Mouse (Mus musculus) embryonic fibroblast, embryonic 13.5 days (primary cell): ENCODE results near the gene Taf1a. TPM values are rescaled to one million over a fixed set of nuclear protein-coding genes. Genes with fewer than 3 reads are reported as not detected.
A peak's percentile ranks its signal among the peaks of the same experiment; 100 is the strongest.

Source experiments
- H3K27ac ChIP-seq: 2 replicates; pipeline ENCODE4 v1.5.1; 2012; ENCODE audit warnings: low read length, control low read depth, inconsistent platforms; ENCODE audit not compliant: insufficient read depth
- H3K4me1 ChIP-seq: 2 replicates; pipeline ENCODE4 v1.6.1; 2011; ENCODE audit warnings: low read length; ENCODE audit not compliant: control insufficient read depth, insufficient read depth
- H3K4me3 ChIP-seq: 2 replicates; pipeline ENCODE4 v1.5.1; 2011; ENCODE audit warnings: mild to moderate bottlenecking, control low read depth, low read length; ENCODE audit not compliant: insufficient read depth
- CTCF ChIP-seq: IDR thresholded peaks from 2 replicates; pipeline ENCODE4 v1.5.1; 2011; ENCODE audit warnings: mild to moderate bottlenecking, control low read depth, low read length, moderate library complexity, borderline replicate concordance; ENCODE audit not compliant: insufficient read depth
- POLR2A ChIP-seq: IDR thresholded peaks from 2 replicates; pipeline ENCODE4 v1.6.1; 2011; ENCODE audit warnings: low read depth, mild to moderate bottlenecking, control low read depth, low read length, moderate library complexity
- polyA plus RNA-seq: library from polyadenylated mRNA; stranded (reverse); fragments of >200 nt; gene quantifications from 2 replicates; pipeline ENCODE4 v1.2.4, GENCODE M21; 2011; ENCODE audit warnings: low read depth; ENCODE audit not compliant: missing spikeins, insufficient read length

The Taf1a gene
- polyA plus RNA-seq, 1 experiment = 19.6 TPM

- Histone ChIP-seq H3K4me3 (no peak overlapping the region), H3K27ac (no peak overlapping the region), H3K4me1 (no peaks in the 10 kb centered on the region)
- TF ChIP-seq CTCF = no peak
Observed at GRCm38 (mm10) chr1:183414081-183414727, 25.4 kb downstream of the Taf1a start.

DNA sequence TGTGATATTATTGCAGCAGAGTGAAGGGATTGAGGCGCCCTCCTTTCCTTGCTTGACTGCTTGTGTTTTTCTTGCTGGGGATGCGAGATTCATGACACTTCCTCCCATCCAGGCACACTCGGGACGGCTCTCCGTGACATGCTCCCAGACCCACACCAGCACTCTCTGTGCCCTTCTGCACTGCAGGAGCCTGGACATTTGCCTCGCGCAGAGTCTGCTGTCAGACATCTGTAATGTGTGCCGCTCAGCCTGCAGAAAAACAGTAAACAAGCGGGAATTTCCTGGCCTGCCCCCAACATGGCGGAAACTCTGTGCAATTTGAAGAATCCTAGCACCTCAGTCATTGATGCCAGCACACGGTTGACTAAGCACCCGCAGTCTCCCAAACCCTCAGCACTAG is 29.1 kb downstream of the Taf1a start, which contains the start of gene Hhipl2:
Gene Hhipl2, plus strand, starts transcription at position 343 of the 400 bp plus-strand sequence.
- TF ChIP-seq POLR2A (no peak), CTCF (no peak)
- Histone ChIP-seq H3K4me1 (no peaks in the 10 kb centered on the region), H3K27ac (no peak within 1 kb of the TSS), H3K4me3 (no peak within 1 kb of the TSS)

DNA sequence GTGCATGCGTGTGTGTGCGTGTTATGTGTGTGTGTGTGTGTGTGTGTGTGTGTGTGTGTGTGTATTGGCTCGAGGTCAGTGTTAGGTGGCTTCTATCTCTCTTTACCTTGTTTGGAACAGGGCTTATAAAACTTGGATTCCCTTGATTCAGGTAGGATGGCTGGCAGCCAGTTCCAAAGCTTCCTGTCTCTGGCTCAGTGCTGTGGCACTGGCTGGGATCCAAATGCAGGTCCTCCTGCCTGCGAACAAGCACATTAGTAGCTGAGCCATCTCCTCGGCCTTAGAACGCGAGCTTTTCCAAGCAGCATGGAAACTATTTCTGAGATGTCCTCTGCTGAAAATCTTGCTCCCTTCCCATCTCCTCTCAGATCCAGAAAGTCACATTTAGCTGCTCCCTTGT is 31.0 kb downstream of the Taf1a start:
- Histone ChIP-seq H3K4me1 (no peaks in the 10 kb centered on the region), H3K4me3 (no peak overlapping the region), H3K27ac (no peak overlapping the region)
- TF ChIP-seq CTCF (no peak), POLR2A (no peak)

- H3K4me3 ChIP-seq = no peak overlapping the region
- no peak overlapping the region for H3K27ac ChIP-seq
- no peaks in the 10 kb centered on the region for H3K4me1 ChIP-seq
- TF ChIP-seq CTCF (no peak), POLR2A (no peak)
Observed at GRCm38 (mm10) chr1:183420296-183420695, 31.5 kb downstream of the Taf1a start.

DNA sequence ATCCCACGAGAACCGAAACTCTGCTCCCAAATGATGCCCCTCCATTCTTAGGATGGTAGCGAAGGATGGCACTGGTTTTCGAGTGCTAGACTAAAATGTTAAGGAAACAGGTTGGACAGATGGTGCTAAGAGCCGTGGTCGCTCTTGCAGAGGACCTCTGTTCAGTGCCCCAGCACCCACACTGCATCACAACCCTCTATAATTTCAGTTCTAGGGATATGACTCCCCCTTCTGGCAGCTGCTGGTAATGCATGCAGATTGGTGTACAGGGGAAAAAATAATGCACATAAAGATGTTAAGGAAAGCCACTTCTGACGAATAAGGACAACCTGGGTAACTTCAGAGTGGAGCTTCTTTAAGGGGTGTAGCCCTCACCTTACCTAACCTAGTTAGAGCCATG is 35.3 kb downstream of the Taf1a start:
- no peak overlapping the region for H3K27ac ChIP-seq
- no peaks in the 10 kb centered on the region for H3K4me1 ChIP-seq

GRCm38 (mm10) chr1:183434918-183435317 is 46.1 kb downstream of the Taf1a start:
- no peak for TF ChIP-seq POLR2A
- TF ChIP-seq CTCF = no peak
- Histone ChIP-seq H3K4me1 (no peaks in the 10 kb centered on the region), H3K27ac (no peak overlapping the region), H3K4me3 (no peak overlapping the region)

More for the DNA sequence above, 35.3 kb downstream of the Taf1a start:
- no peak overlapping the region for H3K4me3 ChIP-seq
- TF ChIP-seq CTCF (no peak), POLR2A (no peak)

- no peak overlapping the region for H3K27ac ChIP-seq
- no peaks in the 10 kb centered on the region for H3K4me1 ChIP-seq
- peak; percentile 55; the same call in 1 of the 2 replicates for TF ChIP-seq CTCF
- no peak for TF ChIP-seq POLR2A
- no peak overlapping the region for H3K4me3 ChIP-seq
Observed at GRCm38 (mm10) chr1:183439036-183439435, 50.3 kb downstream of the Taf1a start.

DNA sequence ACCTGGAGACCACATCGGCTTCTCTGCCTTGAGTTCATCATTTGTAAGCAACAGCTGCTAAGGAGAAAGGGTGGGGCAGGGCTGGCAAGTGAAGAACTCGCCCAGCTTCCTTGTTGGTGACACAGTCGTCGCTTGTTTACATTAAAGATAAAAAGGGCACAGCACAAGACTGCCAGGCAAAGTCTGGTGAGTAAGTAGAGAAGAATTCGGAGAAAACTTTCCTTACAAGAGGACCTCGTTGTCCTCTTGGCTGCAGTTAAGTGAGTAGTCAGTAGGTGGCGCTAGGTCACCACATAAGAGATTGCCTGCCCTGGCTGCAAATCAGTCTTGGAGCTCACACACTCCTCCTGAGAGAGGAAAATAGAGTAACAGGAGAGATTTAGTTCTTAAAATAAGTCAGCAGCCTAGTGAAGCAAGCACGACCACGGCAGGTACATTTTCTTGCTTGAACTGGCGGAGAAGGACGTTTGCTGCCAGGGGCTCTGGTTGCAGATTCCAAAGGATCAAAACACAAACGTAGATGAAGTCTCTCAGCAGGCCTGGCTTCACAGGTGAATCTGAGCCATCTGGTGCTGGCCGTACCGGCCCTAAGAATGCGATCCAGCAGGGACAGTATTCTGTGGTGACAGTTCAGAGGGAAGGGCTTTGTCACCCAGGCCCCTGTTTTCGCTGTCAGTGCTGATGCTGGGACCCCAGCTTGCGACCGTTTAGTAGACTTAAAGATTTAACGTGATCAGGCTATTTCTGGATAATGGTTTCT is 53.4 kb downstream of the Taf1a start:
- Histone ChIP-seq H3K4me3 (no peak overlapping the region), H3K4me1 (no peaks in the 10 kb centered on the region), H3K27ac (no peak overlapping the region)
- no peak for TF ChIP-seq POLR2A
- peak; percentile 78; the same call in 1 of the 2 replicates for TF ChIP-seq CTCF

DNA sequence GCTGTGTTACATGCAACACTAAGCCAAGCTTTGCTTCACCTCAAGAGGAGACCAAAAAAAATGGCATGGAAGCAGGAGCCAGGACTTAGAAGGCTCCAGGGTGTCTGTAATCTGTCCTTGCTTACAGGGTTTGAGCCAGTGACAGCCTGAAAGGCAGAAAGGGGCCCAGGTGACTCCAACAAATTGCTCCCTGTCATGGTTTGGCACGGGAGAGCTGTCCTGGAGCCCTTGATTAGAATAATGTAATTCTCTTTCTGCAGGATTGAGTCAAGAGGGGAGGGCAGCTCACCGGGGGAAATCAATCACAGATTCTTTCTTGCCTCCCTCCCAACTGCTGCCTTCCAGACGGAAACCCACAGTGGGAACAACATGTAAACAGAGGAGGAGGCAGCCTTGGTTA is 64.3 kb downstream of the Taf1a start:
- Histone ChIP-seq H3K4me1 (no peaks in the 10 kb centered on the region), H3K27ac (no peak overlapping the region), H3K4me3 (no peak overlapping the region)
- TF ChIP-seq CTCF (no peak), POLR2A (no peak)

Other genes starting within 250 kb of the Taf1a start
- 25.3 and 26.5 TPM in 2 replicates for gene Disp1, start 167.5 kb upstream of the Taf1a start, polyA plus RNA-seq
- 138 and 159 TPM in 2 replicates for gene Aida, start 92.4 kb upstream of the Taf1a start, polyA plus RNA-seq
- gene Brox, start 91.7 kb upstream of the Taf1a start, polyA plus RNA-seq = 63.2 and 63.5 TPM in 2 replicates
- 314 and 343 TPM in 2 replicates for gene Mia3, start 19.4 kb upstream of the Taf1a start, polyA plus RNA-seq
- 0.40 TPM in 1 of 2 replicates, not detected in the other for gene Hhipl2, start 29.2 kb downstream of the Taf1a start, polyA plus RNA-seq